Mouse (Mus musculus) heart, adult 2 months (tissue): ENCODE measurements around the gene Scel. TPM values are rescaled to one million over a fixed set of nuclear protein-coding genes. Genes with fewer than 3 reads are reported as not detected.

Experiments
- DNase-seq, 2 experiments: peaks; one replicate each; pipeline ENCODE4 v3.0.0; 2021
- H3K27ac ChIP-seq: fragments of 200-600 bp; 2 replicates; pipeline ENCODE4 v1.8.1; 2022
- H3K27me3 ChIP-seq: fragments of 200-500 bp; 2 replicates; pipeline ENCODE4 v1.6.1; 2012; ENCODE audit warnings: mild to moderate bottlenecking, low read length, inconsistent platforms, mixed read lengths; ENCODE audit not compliant: control insufficient read depth, insufficient read depth
- H3K36me3 ChIP-seq: fragments of 200-500 bp; 2 replicates; pipeline ENCODE4 v1.6.1; 2012; ENCODE audit warnings: low read length, inconsistent platforms; ENCODE audit not compliant: control insufficient read depth, insufficient read depth
- H3K4me1 ChIP-seq: fragments of 200-500 bp; 2 replicates; pipeline ENCODE4 v1.6.1; 2011; ENCODE audit warnings: low read length; ENCODE audit not compliant: control insufficient read depth, insufficient read depth
- H3K4me3 ChIP-seq: fragments of 200-600 bp; 2 replicates; pipeline ENCODE4 v1.8.1; 2022
- H3K79me2 ChIP-seq: fragments of 200-500 bp; replicated peaks from 2 replicates; pipeline ENCODE4 v1.6.1; 2012; ENCODE audit warnings: mild to moderate bottlenecking, inconsistent platforms, low read length, moderate library complexity, mixed read lengths; ENCODE audit not compliant: control insufficient read depth, insufficient read depth
- H3K9ac ChIP-seq: fragments of 200-500 bp; 2 replicates; pipeline ENCODE4 v1.6.1; 2012; ENCODE audit warnings: low read depth, mild to moderate bottlenecking, control low read depth, inconsistent platforms, low read length, mixed read lengths
- CTCF ChIP-seq: fragments of 200-600 bp; IDR thresholded peaks from 2 replicates; pipeline ENCODE4 v1.8.1; 2022; ENCODE audit warnings: antibody characterized with exemption, mild to moderate bottlenecking, moderate library complexity
- EP300 ChIP-seq: fragments of 200-500 bp; IDR thresholded peaks from 2 replicates; pipeline ENCODE4 v1.6.1; 2011; ENCODE audit warnings: low read depth, low read length, control low read depth; ENCODE audit not compliant: insufficient read depth
- POLR2A ChIP-seq: fragments of 200-500 bp; IDR thresholded peaks from 2 replicates; pipeline ENCODE4 v1.6.1; 2011; ENCODE audit warnings: mild to moderate bottlenecking, low read depth, low read length, control low read depth; ENCODE audit not compliant: insufficient read depth
- WGBS: fragments of 180-500 bp; shearing (Covaris S2); methylation state at CpG from one replicate; pipeline ENCODE4 v1.1.7; 2018; 5-methylcytosine and 5-hydroxymethylcytosine counted together
- intact Hi-C: fragments of 180-260 bp; cut with DNase I; formaldehyde crosslinking; loops from one replicate; pipeline ENCODE4 v1.15.1; 2025
- polyA plus RNA-seq: library from polyadenylated mRNA; depleted of rRNA; stranded (reverse); fragments of >200 nt; gene quantifications from 2 replicates; pipeline ENCODE4 v1.2.3, GENCODE M21; 2012
- total RNA-seq, 2 experiments: library from RNA; stranded (reverse); gene quantifications; 2 replicates each; pipeline ENCODE4 v1.2.3; 2021

Scel gene
- total and polyA plus RNA-seq, 3 experiments, result 0.11 to 0.42 (median 0.21) TPM

DNA sequence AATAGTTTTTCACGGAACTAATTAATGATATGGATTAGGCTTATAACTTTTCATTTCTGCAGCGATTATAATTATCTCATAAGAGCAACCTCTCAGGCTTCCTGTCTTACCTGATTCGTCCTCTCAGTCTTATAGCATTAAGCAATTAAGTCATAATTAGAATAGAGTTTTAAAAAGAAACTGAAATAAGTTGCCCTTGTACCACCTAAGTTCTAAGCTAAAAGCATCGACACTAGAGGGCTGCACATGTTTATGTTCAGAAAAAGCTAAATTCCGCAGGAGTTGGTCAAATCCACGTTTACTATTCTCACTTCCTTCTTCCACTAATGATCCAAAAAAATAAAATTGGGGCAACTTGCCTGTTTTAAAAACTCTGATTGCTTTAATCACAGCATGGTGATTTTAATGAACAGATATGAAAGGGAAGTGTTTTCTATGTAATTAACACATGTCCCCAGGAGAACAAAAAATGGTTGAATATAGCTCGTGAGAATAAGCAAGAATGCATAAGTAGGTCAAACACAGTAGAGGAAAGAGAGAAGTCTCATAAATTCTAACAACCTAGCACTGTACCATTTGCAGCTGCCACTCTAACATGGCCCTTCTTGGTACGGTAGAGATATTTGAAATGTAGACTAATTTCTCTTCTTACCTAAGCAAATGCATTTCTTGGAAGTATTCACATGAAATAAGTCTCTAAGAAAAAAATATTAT, 48.4 kb downstream of the Scel start:
- no peak overlapping the region for H3K9ac ChIP-seq
- 72% methylated on average over 8 of the region's 8 CpGs for WGBS
- H3K36me3 ChIP-seq, result no peaks in the 10 kb centered on the region
- DNase-seq, result no peak
- intact Hi-C loops, result no loop called here
- H3K79me2 ChIP-seq, result no peaks in the 10 kb centered on the region
- H3K4me1 ChIP-seq, result no peaks in the 10 kb centered on the region
- H3K27ac ChIP-seq, result no peak overlapping the region
- no peak for TF ChIP-seq CTCF
- no peak for TF ChIP-seq POLR2A
- TF ChIP-seq EP300, result no peak
- H3K27me3 ChIP-seq, result no peaks in the 10 kb centered on the region
- no peak overlapping the region for H3K4me3 ChIP-seq

DNA sequence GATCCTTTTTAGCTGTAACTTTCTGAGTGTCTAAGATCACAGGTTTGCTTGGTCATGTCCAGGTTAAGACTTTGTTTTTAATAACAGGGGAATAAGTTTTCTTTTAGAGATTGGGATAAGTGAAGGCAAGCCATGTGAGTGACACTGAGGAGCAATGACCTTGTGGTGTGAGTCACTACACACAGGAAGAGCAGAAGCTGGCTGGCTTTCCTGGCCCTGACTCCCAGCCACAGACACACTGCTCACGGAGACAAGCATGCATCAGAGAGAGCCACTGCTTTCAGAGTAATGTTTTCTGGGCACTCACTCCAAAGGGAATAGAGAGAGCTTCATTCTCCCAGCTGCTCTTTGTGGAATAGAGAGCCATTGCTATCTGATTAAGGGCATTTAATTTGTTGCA, 54.8 kb downstream of the Scel start:
- Histone ChIP-seq H3K79me2 (no peaks in the 10 kb centered on the region), H3K4me3 (no peak overlapping the region), H3K9ac (no peak overlapping the region), H3K4me1 (no peaks in the 10 kb centered on the region), H3K36me3 (no peaks in the 10 kb centered on the region), H3K27ac (no peak overlapping the region), H3K27me3 (no peaks in the 10 kb centered on the region)
- DNase-seq, result no peak
- intact Hi-C loops, result no loop called here
- 19% methylated on average over 1 of the region's 1 CpGs for WGBS
- TF ChIP-seq EP300, result no peak
- no peak for TF ChIP-seq CTCF
- no peak for TF ChIP-seq POLR2A

DNA sequence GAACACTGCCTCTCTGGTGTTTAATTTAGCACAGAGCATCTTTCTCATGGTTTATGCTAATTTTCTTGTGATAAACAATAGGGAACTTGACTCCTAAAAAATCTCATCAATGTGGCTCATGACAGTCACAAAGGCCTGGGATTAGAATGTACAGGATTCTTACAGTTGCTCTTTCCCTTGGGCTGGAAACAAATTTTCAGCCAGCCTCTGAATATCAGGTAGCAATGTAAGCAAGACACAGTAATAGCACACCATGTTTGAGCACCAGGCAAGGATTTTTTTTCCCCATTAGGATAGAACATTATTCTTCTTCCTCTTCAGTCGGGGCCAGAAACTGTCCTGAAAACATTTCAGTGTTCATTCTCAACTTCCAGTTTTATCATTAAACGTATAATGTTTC, 55.3 kb downstream of the Scel start:
- Histone ChIP-seq H3K27me3 (no peaks in the 10 kb centered on the region), H3K4me1 (no peaks in the 10 kb centered on the region), H3K79me2 (no peaks in the 10 kb centered on the region), H3K27ac (no peak overlapping the region), H3K4me3 (no peak overlapping the region), H3K36me3 (no peaks in the 10 kb centered on the region), H3K9ac (no peak overlapping the region)
- WGBS, result 62% methylated on average over 2 of the region's 2 CpGs
- TF ChIP-seq EP300 (no peak), CTCF (no peak), POLR2A (no peak)
- DNase-seq, result no peak
- intact Hi-C loops, result no loop called here

DNA sequence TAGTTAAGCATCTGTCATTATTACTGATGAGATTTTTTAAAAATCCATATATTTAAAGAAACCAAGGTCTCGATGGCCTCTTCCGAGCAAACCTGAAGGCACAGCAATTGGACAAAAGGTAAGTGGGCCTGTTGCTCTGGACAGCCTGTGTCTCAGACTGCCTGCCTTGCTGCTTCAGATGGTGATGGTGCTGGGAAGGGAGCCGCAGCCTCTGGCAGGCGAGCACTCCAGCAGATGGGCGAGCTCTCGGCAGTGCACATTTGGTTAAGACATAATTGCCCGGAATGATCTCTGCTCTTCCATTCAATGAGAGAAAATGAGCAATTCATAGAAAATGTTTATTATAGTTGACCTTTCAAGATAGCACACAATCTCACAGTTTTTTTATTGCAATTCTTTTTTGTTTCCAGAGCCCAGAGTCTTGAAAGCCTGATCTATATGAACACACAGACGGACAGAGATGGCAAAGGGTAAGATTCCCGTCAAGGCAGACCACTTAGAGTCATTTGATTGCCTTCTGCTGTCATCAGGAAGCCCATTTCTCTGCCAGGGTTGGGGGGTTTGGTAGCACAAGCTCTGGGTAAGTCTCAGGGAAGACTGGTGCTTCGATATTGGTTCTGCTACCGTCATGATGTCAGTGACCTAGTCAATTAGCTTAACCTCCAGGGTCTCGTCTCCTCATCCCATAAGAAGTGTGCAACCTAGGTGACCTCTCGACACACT, 58.6 kb downstream of the Scel start:
- Histone ChIP-seq H3K4me3 (no peak overlapping the region), H3K4me1 (no peaks in the 10 kb centered on the region), H3K27ac (no peak overlapping the region), H3K27me3 (no peaks in the 10 kb centered on the region), H3K36me3 (no peaks in the 10 kb centered on the region), H3K9ac (no peak overlapping the region), H3K79me2 (no peaks in the 10 kb centered on the region)
- TF ChIP-seq EP300, result no peak
- no peak for TF ChIP-seq CTCF
- no peak for TF ChIP-seq POLR2A
- 84% methylated on average over 13 of the region's 13 CpGs for WGBS
- intact Hi-C loops, result no loop called here
- no peak for DNase-seq

DNA sequence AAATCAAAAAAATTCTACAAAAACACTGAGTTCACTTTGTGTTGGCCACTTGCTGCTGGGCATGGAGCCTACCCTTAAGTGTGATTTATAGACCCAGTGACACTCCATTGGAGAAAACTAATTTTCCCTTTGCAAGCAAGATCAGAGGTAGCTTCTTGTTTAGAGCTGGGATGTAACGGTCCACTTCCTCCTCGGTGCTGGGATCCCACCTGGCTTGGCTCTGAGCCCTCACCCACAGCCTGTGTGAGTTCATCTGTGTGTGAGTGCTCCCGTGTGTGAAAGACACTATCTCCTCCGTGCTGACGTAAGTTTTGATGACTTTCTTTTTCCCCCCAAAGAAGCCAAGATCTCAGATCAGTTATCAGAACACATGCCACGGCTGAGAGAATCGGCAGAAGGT, 62.7 kb downstream of the Scel start:
- TF ChIP-seq CTCF (no peak), EP300 (no peak), POLR2A (no peak)
- no peak overlapping the region for H3K27ac ChIP-seq

DNA sequence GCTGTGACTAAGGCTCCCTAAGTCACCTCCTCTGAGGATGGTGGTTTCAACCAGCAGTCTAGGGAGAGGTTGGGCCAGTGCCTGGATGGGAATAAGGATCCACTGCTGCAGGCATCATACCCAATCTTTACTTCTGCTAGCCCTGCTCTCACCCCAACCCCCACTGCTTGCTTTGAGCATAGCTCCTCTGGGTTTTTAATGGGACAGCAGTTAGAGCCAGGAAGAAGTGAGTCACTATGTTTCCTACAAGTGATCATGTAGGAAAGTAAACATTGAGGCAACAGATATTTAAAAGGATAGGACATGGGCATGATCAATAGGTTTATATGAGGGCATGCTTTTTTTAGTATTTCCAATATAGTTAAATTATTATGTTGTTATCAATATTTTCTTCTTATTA, 63.9 kb downstream of the Scel start:
- intact Hi-C loops, result no loop called here
- Histone ChIP-seq H3K79me2 (no peaks in the 10 kb centered on the region), H3K4me3 (no peak overlapping the region), H3K27ac (no peak overlapping the region), H3K36me3 (no peaks in the 10 kb centered on the region), H3K27me3 (no peaks in the 10 kb centered on the region), H3K9ac (no peak overlapping the region), H3K4me1 (no peaks in the 10 kb centered on the region)
- DNase-seq, result no peak
- TF ChIP-seq POLR2A (no peak), EP300 (no peak), CTCF (no peak)

More for the DNA sequence above, 62.7 kb downstream of the Scel start:
- no peak overlapping the region for H3K9ac ChIP-seq
- no peaks in the 10 kb centered on the region for H3K79me2 ChIP-seq
- intact Hi-C loops, result no loop called here
- WGBS, result 60% methylated on average over 7 of the region's 7 CpGs
- no peaks in the 10 kb centered on the region for H3K36me3 ChIP-seq
- no peak for DNase-seq
- no peaks in the 10 kb centered on the region for H3K27me3 ChIP-seq
- H3K4me3 ChIP-seq, result no peak overlapping the region
- H3K4me1 ChIP-seq, result no peaks in the 10 kb centered on the region
